Mouse (Mus musculus) hindbrain, embryonic 16.5 days (tissue): ENCODE results near the gene Pde3a. TPM values are rescaled to one million over a fixed set of nuclear protein-coding genes. Genes with fewer than 3 reads are reported as not detected.
A peak's percentile ranks its signal among the peaks of the same experiment; 100 is the strongest.

Experiments used
- ATAC-seq: fragments of 200-750 bp; cut with Nextera tagmentation; 2 replicates; pipeline ENCODE4 v1.8.0; 2017; ENCODE audit warnings: moderate TSS enrichment, moderate library complexity
- H3K27ac ChIP-seq: fragments of 300-500 bp; sonication (generic); 2 replicates; pipeline ENCODE4 v1.5.1; 2014; ENCODE audit warnings: low read depth, mild to moderate bottlenecking, control low read depth, low read length, moderate library complexity
- H3K27me3 ChIP-seq: fragments of 300-500 bp; sonication (generic); replicated peaks from 2 replicates; pipeline ENCODE4 v1.6.1; 2014; ENCODE audit warnings: low read length; ENCODE audit not compliant: control insufficient read depth, insufficient read depth
- H3K36me3 ChIP-seq: fragments of 300-500 bp; sonication (generic); 2 replicates; pipeline ENCODE4 v1.6.1; 2014; ENCODE audit warnings: mild to moderate bottlenecking, low read length, moderate library complexity, mixed read lengths; ENCODE audit not compliant: control insufficient read depth, insufficient read depth
- H3K4me1 ChIP-seq: fragments of 300-500 bp; sonication (generic); 2 replicates; pipeline ENCODE4 v1.6.1; 2014; ENCODE audit warnings: low read depth, low read length; ENCODE audit not compliant: control insufficient read depth, insufficient read depth
- H3K4me2 ChIP-seq: fragments of 300-500 bp; sonication (generic); 2 replicates; pipeline ENCODE4 v1.6.1; 2014; ENCODE audit warnings: mild to moderate bottlenecking, low read length, control low read depth, moderate library complexity
- H3K4me3 ChIP-seq: fragments of 300-500 bp; sonication (generic); 2 replicates; pipeline ENCODE4 v1.5.1; 2014; ENCODE audit warnings: mild to moderate bottlenecking, low read length, control low read depth, moderate library complexity
- H3K9ac ChIP-seq: fragments of 300-500 bp; sonication (generic); 2 replicates; pipeline ENCODE4 v1.6.1; 2014; ENCODE audit warnings: low read depth, mild to moderate bottlenecking, control low read depth, low read length, moderate library complexity
- H3K9me3 ChIP-seq: fragments of 300-500 bp; sonication (generic); 2 replicates; pipeline ENCODE4 v1.6.1; 2014; ENCODE audit warnings: mild to moderate bottlenecking, low read length, moderate library complexity; ENCODE audit not compliant: control insufficient read depth
- WGBS: fragments of 180-500 bp; shearing (Covaris S2); extraction: QIAGEN DNeasy Blood & Tissue Kit; methylation state at CpG from one replicate; pipeline ENCODE4 v1.1.7; 2014; 5-methylcytosine and 5-hydroxymethylcytosine counted together
- polyA plus RNA-seq: library from polyadenylated mRNA; unstranded; fragments of >200 nt; fragmentation: Nextera tagmentation; extraction: Ambion mirVana; gene quantifications from 2 replicates; pipeline ENCODE4 v1.2.1, GENCODE M21; 2015

Pde3a gene
- 2.1 and 2.3 TPM in 2 replicates for polyA plus RNA-seq

DNA sequence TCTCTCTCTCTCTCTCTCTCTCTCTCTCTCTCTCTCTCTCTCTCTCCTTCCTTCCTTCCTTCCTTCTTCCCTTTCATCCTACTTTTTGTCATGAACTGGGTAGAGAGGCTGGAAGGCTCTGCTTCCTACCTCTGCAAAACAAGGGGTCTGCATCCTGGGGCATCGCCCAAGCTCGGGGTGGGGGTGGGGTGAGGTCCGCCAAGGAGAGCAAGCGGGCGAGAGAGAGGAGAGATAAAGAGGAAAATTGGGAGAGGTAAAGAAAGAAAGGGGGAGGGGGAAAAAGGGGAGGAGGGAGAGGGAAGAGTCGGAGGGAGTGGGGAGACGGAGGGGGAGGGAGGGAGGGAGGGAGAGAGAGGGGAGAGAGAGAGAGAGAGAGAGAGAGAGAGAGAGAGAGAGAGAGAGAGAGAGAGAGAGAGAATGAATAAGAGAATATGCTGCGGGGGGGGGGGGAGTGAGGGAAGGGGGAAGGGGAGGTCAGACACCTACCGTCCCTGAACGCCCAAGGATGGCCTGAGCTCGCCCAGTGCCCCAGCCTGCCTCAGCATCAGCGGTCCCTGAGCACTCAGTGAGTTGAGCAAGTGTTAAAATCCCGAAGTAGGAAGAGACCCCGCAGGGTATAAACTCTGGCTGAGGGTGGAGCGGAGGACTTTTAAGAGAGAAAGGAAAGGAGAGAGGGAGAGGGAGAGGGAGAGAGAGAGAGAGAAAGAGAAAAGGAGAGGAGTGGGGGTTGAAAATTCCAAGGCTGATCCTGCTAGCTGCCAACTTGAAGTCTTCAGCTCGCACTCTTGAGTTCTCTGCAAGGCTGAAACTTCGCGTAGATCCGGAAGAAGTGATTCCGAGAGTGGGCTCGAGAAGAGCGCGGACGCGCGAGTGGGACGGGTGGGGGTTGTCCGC is at the start of gene Pde3a:
TSS of gene Pde3a (plus strand) at position 579 of the 894 bp plus-strand sequence.
- 2% methylated on average over 27 of the region's 28 CpGs for WGBS
- peak; percentile 40 for ATAC-seq

GRCm38 (mm10) chr6:141200173-141200615 is 48.9 kb upstream of the Pde3a start:
- ATAC-seq, result no peak
- no peak overlapping the region for H3K27ac ChIP-seq
- no peaks in the 10 kb centered on the region for H3K9me3 ChIP-seq

More for the DNA sequence above, at the start of gene Pde3a:
- Histone ChIP-seq H3K9ac (peak within 1 kb of the TSS; percentile 76), H3K36me3 (no peaks in the 10 kb centered on the region), H3K4me3 (peak within 1 kb of the TSS; percentile 84), H3K9me3 (no peaks in the 10 kb centered on the region), H3K4me1 (peaks cover 4% of the 10 kb centered on the region; the same call in 1 of the 2 replicates), H3K27ac (peak within 1 kb of the TSS; percentile 61; the same call in 1 of the 2 replicates), H3K27me3 (no peaks in the 10 kb centered on the region; the same call in 1 of the 2 replicates), H3K4me2 (peak within 1 kb of the TSS; percentile 90)

DNA sequence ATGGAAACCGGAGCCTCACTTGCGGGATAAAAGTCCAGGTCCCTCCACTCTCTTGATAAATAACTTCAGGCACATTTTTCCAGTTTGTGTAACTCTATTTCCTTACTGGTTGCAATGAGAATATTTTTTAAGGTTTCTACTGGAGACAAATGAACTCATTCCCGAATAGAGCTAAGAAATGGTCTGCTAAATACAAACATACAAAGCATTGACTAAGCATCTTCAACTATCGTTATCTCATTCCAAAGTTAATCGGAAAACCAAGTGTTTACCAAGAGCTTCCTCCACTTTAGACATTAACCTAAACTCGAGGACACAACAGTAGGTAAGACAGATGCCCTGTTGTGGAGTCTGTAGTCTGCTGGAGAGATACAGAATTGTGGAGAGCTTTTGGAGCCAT is 41.5 kb upstream of the Pde3a start:
- WGBS, result 90% methylated on average over 6 of the region's 6 CpGs
- no peak for ATAC-seq
- no peak overlapping the region for H3K27ac ChIP-seq

More at GRCm38 (mm10) chr6:141200173-141200615, 48.9 kb upstream of the Pde3a start:
- H3K9ac ChIP-seq, result no peak overlapping the region
- no peak overlapping the region for H3K4me2 ChIP-seq
- H3K4me3 ChIP-seq, result no peak overlapping the region
- H3K36me3 ChIP-seq, result no peaks in the 10 kb centered on the region
- no peaks in the 10 kb centered on the region for H3K27me3 ChIP-seq
- H3K4me1 ChIP-seq, result no peaks in the 10 kb centered on the region

GRCm38 (mm10) chr6:141208283-141208872 is 40.7 kb upstream of the Pde3a start:
- Histone ChIP-seq H3K9me3 (no peaks in the 10 kb centered on the region), H3K36me3 (no peaks in the 10 kb centered on the region), H3K27me3 (no peaks in the 10 kb centered on the region), H3K9ac (no peak overlapping the region), H3K4me2 (no peak overlapping the region), H3K4me3 (no peak overlapping the region), H3K27ac (no peak overlapping the region), H3K4me1 (no peaks in the 10 kb centered on the region)
- 90% methylated on average over 1 of the region's 1 CpGs for WGBS
- no peak for ATAC-seq

More for the DNA sequence above, 41.5 kb upstream of the Pde3a start:
- H3K4me2 ChIP-seq, result no peak overlapping the region
- no peak overlapping the region for H3K9ac ChIP-seq
- no peaks in the 10 kb centered on the region for H3K4me1 ChIP-seq
- H3K36me3 ChIP-seq, result no peaks in the 10 kb centered on the region
- H3K9me3 ChIP-seq, result no peaks in the 10 kb centered on the region
- no peak overlapping the region for H3K4me3 ChIP-seq
- no peaks in the 10 kb centered on the region for H3K27me3 ChIP-seq

DNA sequence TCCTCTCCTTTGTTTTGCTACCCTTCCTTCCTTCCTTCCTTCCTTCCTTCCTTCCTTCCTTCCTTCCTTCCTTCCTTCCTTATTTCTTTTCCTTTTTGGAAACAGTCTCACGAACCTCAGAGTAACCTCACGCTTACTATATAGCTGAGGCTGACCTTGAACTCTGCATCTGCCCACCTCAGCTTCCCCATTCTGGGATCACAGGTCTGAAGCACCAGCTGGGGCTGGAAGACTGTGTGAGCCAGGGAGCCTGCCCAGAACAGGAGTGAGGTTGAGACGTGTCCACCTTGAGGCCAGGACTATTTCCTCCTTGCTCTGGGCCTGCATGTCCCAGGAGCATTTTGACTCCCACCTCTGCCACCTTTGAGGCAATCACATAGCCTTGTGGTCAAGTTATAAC is 39.0 kb upstream of the Pde3a start:
- Histone ChIP-seq H3K27me3 (no peaks in the 10 kb centered on the region), H3K27ac (no peak overlapping the region), H3K4me3 (no peak overlapping the region), H3K4me1 (no peaks in the 10 kb centered on the region), H3K9me3 (no peaks in the 10 kb centered on the region), H3K4me2 (no peak overlapping the region), H3K9ac (no peak overlapping the region), H3K36me3 (no peaks in the 10 kb centered on the region)
- 89% methylated on average over 3 of the region's 3 CpGs for WGBS
- ATAC-seq, result no peak

GRCm38 (mm10) chr6:141221081-141221480 is 28.0 kb upstream of the Pde3a start:
- H3K27ac ChIP-seq, result no peak overlapping the region
- H3K36me3 ChIP-seq, result no peaks in the 10 kb centered on the region
- H3K4me3 ChIP-seq, result no peak overlapping the region
- ATAC-seq, result no peak
- 86% methylated on average over 3 of the region's 3 CpGs for WGBS
- H3K9ac ChIP-seq, result no peak overlapping the region
- no peaks in the 10 kb centered on the region for H3K27me3 ChIP-seq
- H3K9me3 ChIP-seq, result no peaks in the 10 kb centered on the region
- H3K4me2 ChIP-seq, result no peak overlapping the region
- no peaks in the 10 kb centered on the region for H3K4me1 ChIP-seq

GRCm38 (mm10) chr6:141226851-141227657 is 22.0 kb upstream of the Pde3a start:
- WGBS, result 81% methylated on average over 15 of the region's 15 CpGs
- Histone ChIP-seq H3K27me3 (no peaks in the 10 kb centered on the region), H3K9ac (no peak overlapping the region), H3K4me2 (no peak overlapping the region), H3K36me3 (no peaks in the 10 kb centered on the region), H3K27ac (no peak overlapping the region), H3K9me3 (no peaks in the 10 kb centered on the region), H3K4me1 (no peaks in the 10 kb centered on the region), H3K4me3 (no peak overlapping the region)
- ATAC-seq, result no peak

DNA sequence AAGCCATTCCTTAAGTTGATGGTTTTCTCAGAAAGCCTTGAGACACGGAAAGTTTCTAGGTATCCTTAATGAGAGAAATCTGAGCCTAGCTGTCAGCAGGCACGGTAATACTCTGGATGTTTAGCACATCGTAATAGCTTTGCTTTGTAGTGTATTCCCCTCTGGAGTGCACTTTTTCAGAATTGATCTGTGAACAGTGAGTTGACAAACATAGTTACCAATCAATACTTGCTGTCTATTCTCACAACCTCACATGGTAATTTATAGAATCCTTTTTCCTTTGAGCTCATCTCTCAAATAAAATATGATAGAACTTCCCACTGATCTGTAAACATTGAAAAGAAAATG is 21.4 kb upstream of the Pde3a start:
- no peak overlapping the region for H3K27ac ChIP-seq
- H3K9me3 ChIP-seq, result no peaks in the 10 kb centered on the region
- 64% methylated on average over 3 of the region's 3 CpGs for WGBS
- no peak overlapping the region for H3K4me3 ChIP-seq
- H3K4me2 ChIP-seq, result no peak overlapping the region
- H3K4me1 ChIP-seq, result no peaks in the 10 kb centered on the region
- H3K36me3 ChIP-seq, result no peaks in the 10 kb centered on the region
- H3K27me3 ChIP-seq, result no peaks in the 10 kb centered on the region
- no peak overlapping the region for H3K9ac ChIP-seq
- ATAC-seq, result no peak
